Mouse (Mus musculus): ENCODE data around the gene Hoxa10. TPM values are rescaled to one million over a fixed set of nuclear protein-coding genes. Genes with fewer than 3 reads are reported as not detected.

Hoxa10 gene
- polyA plus RNA-seq, 1 experiment from 2014 or later, result 0.18 TPM

DNA sequence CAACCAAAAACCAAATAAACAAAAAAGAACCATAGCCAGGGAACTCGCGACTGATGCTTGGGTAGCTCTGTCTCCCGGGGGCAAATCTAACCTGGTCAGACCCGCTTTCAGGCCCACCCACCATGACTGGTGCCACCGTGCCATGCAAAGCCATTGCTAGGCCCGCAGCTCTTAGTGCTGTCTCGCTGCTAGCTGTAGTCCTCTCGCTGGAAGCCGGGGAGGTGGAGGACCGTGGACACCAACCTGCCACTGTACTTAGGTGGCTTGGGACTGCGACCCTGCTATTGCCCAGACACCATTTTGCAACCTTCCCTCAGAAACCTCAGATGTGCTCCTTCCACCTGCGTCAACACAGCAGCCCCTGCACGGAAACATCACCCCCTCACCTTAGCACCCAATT is 28.7 kb downstream of the Hoxa10 start:
- Histone ChIP-seq H3K36me3 (ENCODE audit: control insufficient read depth, insufficient read depth, low read length) (no peaks in the 10 kb centered on the region), H3K4me1 (ENCODE audit: control insufficient read depth, insufficient read depth, low read length) (no peaks in the 10 kb centered on the region; the same call in 1 of the 2 replicates), H3K27ac (ENCODE audit: low read length) (peak overlapping the region; percentile 1), H3K9me3 (replicated peaks; ENCODE audit: control insufficient read depth, low read length) (no peaks in the 10 kb centered on the region), H3K4me3 (replicated peaks; ENCODE audit: low read length) (peak overlapping the region; percentile 54), H3K27me3 (ENCODE audit: control insufficient read depth, insufficient read depth, low read length) (peaks cover 79% of the 10 kb centered on the region), H3K9ac (ENCODE audit: low read length) (peak overlapping the region; percentile 73), H3K4me2 (ENCODE audit: low read depth, low read length) (peak overlapping the region; percentile 84)
- ATAC-seq (ENCODE audit: insufficient read depth, low FRiP score), result no peak
- WGBS, result 13% methylated on average over 13 of the region's 13 CpGs

DNA sequence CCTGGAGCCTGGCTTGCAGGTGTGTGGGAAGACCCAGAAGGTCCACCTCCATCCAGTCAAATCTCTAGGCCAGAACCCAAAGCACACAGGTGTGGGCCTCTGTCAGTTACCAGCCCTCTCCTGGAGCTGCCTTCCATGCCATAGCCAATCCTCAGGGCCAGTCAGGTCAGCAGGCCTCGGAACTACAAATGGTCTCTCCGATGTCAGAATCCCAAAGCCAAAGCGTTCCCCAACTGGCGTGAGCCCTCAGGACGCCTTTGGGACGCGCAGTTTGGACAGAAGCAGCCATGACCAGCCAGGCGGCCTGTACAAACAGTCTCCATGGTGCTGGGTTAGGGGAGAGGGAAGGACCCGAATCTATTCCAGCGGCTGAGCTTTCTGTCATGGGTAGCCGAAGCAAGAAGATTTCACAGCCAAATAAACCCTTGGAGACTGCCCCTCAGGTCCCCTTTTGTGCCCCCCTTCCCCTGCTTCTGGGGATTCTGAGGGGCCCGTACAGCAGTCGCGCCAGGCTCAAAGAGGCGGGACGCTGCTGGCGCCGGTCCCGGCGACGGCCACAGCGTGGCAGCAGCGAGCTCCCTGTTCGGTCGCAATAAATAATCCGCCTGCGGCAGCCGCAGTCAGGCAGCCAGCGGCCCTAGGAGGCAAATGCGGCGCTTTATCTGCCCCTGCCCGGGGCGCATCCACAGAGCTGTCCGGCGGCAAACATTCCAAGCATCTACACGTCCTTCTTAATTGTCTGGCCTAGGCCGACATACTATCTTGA is 29.3 kb downstream of the Hoxa10 start:
- no peaks in the 10 kb centered on the region; the same call in 1 of the 2 replicates for H3K4me1 ChIP-seq (ENCODE audit: control insufficient read depth, insufficient read depth, low read length)
- peak; percentile 48; the same call in 1 of the 2 replicates for ATAC-seq (ENCODE audit: insufficient read depth, low FRiP score)
- no peaks in the 10 kb centered on the region for H3K9me3 ChIP-seq (replicated peaks; ENCODE audit: control insufficient read depth, low read length)
- peak overlapping the region; percentile 84 for H3K4me2 ChIP-seq (ENCODE audit: low read depth, low read length)
- 2% methylated on average over 37 of the region's 37 CpGs for WGBS
- H3K4me3 ChIP-seq (replicated peaks; ENCODE audit: low read length), result peak overlapping the region; percentile 54
- peaks cover 79% of the 10 kb centered on the region for H3K27me3 ChIP-seq (ENCODE audit: control insufficient read depth, insufficient read depth, low read length)
- no peaks in the 10 kb centered on the region for H3K36me3 ChIP-seq (ENCODE audit: control insufficient read depth, insufficient read depth, low read length)
- peak overlapping the region; percentile 73 for H3K9ac ChIP-seq (ENCODE audit: low read length)
- peak overlapping the region; percentile 57 for H3K27ac ChIP-seq (ENCODE audit: low read length)

DNA sequence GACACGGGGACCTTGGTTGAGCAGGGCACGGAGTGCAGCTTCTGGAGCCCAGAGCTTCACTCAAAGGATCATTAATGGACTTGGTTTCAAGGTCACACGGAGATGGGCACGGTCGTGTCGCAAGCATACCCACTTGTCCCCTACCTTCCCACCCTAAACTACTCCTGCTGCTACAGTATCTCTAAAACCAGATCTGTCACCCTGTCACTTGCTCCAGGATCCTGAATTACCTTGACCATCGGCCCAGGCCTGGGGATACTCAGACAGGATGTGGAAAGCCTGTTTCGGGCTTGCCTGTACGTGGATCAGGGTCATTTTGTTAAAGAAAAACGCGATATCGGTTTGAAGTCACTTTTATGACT is 31.0 kb downstream of the Hoxa10 start:
- peak overlapping the region; percentile 46 for H3K4me3 ChIP-seq (replicated peaks; ENCODE audit: low read length)
- H3K9ac ChIP-seq (ENCODE audit: low read length), result peak overlapping the region; percentile 70
- H3K4me2 ChIP-seq (ENCODE audit: low read depth, low read length), result peak overlapping the region; percentile 84
- peaks cover 2% of the 10 kb centered on the region; the same call in 1 of the 2 replicates for H3K4me1 ChIP-seq (ENCODE audit: control insufficient read depth, insufficient read depth, low read length)
- ATAC-seq (ENCODE audit: insufficient read depth, low FRiP score), result no peak
- 26% methylated on average over 12 of the region's 12 CpGs for WGBS
- peaks cover 71% of the 10 kb centered on the region for H3K27me3 ChIP-seq (ENCODE audit: control insufficient read depth, insufficient read depth, low read length)
- H3K36me3 ChIP-seq (ENCODE audit: control insufficient read depth, insufficient read depth, low read length), result no peaks in the 10 kb centered on the region
- H3K9me3 ChIP-seq (replicated peaks; ENCODE audit: control insufficient read depth, low read length), result no peaks in the 10 kb centered on the region
- H3K27ac ChIP-seq (ENCODE audit: low read length), result peak overlapping the region; percentile 44; the same call in 1 of the 2 replicates

DNA sequence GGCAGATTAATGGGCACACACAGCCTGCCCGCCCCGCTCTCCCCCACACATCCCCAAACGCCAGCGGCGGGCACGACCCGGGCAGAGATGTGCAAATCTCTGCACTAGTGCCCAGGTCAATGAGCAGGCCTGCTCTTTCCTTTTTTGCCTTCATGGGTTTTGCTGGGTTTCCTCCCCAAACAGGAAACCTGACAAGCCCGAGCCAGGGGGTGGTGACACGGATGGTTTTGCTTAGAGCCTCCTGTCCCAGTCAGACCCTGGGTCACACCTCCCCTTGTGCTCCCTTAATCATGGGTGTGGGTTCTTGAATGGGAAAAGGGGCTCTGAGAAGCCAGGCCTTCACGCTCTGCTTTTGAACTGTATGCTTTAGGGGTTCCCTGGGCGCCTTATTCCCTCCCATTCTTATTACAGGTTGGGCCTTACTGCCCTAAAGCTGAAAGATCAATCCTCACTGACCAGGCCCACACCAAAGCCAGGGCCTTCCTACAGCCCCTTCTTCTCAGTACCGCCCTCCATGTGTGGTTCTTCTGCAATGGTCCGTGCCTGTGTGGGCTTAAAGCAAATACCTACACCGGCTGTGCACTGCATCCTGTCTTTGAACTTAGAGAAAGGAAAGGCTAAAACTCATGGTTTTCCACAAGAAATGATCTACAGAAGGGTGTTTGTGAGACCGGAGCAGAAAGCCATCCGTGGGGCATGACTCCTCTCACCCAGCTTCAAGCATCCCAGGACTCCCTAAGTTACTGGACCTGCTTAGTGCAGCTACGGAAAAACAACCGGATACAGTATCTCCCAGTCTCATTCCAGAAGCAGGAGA is 31.6 kb downstream of the Hoxa10 start:
- H3K4me1 ChIP-seq (ENCODE audit: control insufficient read depth, insufficient read depth, low read length), result peaks cover 4% of the 10 kb centered on the region; the same call in 1 of the 2 replicates
- H3K27me3 ChIP-seq (ENCODE audit: control insufficient read depth, insufficient read depth, low read length), result peaks cover 65% of the 10 kb centered on the region
- H3K4me3 ChIP-seq (replicated peaks; ENCODE audit: low read length), result peak overlapping the region; percentile 46
- no peaks in the 10 kb centered on the region for H3K9me3 ChIP-seq (replicated peaks; ENCODE audit: control insufficient read depth, low read length)
- H3K27ac ChIP-seq (ENCODE audit: low read length), result peak overlapping the region; percentile 64
- peak overlapping the region; percentile 70 for H3K9ac ChIP-seq (ENCODE audit: low read length)
- WGBS, result 19% methylated on average over 18 of the region's 18 CpGs
- peak overlapping the region; percentile 84 for H3K4me2 ChIP-seq (ENCODE audit: low read depth, low read length)
- no peak for ATAC-seq (ENCODE audit: insufficient read depth, low FRiP score)
- H3K36me3 ChIP-seq (ENCODE audit: control insufficient read depth, insufficient read depth, low read length), result no peaks in the 10 kb centered on the region

DNA sequence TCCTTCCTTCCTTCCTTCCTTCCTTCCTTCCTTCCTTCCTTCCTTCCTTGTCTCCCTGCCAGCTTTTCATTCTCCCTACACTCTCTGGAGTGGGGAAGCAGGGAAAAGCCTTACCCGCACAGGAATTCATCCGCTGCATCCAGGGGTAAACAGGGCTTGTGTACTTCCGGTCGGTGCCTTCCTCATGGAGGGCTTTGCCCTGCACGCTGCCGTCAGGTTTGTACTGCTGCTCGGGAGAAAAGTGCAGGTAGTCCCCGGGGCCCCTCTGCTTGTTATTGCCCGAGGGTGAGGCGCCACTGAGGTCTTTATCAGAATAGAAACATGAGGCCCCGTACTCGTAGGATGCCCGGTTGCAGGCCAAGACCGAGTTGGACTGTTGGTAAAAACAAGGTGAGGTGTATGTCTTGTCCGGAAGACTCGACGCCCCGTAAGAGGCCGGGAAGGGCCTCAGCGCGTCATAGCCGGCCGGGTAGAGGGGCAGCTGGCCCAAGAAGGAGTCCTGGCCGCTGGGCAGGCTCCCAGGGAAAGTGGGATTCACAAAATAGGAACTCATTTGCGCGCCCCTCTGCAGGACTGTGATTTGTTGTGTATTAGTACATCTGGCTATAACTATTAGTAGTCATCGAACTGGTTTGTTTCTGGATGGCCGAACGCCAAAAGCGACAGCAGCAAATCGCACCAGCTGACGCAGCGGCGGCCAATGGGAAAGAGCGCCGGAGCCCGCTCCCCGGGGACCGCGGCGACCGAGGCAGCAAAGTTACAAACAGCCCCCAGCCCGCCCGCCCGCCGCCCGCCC is 32.4 kb downstream of the Hoxa10 start, which contains the start of gene Hoxa6:
Hoxa6 (minus strand) TSS at position 651 of the 796 bp plus-strand sequence.
- Histone ChIP-seq H3K4me2 (ENCODE audit: low read depth, low read length) (peak within 1 kb of the TSS; percentile 84), H3K27me3 (ENCODE audit: control insufficient read depth, insufficient read depth, low read length) (peaks cover 58% of the 10 kb centered on the region), H3K27ac (ENCODE audit: low read length) (peak within 1 kb of the TSS; percentile 70), H3K9ac (ENCODE audit: low read length) (peak within 1 kb of the TSS; percentile 70), H3K9me3 (replicated peaks; ENCODE audit: control insufficient read depth, low read length) (no peaks in the 10 kb centered on the region), H3K4me1 (ENCODE audit: control insufficient read depth, insufficient read depth, low read length) (peaks cover 4% of the 10 kb centered on the region; the same call in 1 of the 2 replicates), H3K36me3 (ENCODE audit: control insufficient read depth, insufficient read depth, low read length) (no peaks in the 10 kb centered on the region), H3K4me3 (replicated peaks; ENCODE audit: low read length) (peak within 1 kb of the TSS; percentile 71)
- 4% methylated on average over 47 of the region's 47 CpGs for WGBS
- no peak for ATAC-seq (ENCODE audit: insufficient read depth, low FRiP score)

GRCm38 (mm10) chr6:52207684-52207976 is 33.0 kb downstream of the Hoxa10 start:
- Histone ChIP-seq H3K9ac (ENCODE audit: low read length) (peak overlapping the region; percentile 43), H3K4me1 (ENCODE audit: control insufficient read depth, insufficient read depth, low read length) (peaks cover 4% of the 10 kb centered on the region; the same call in 1 of the 2 replicates), H3K9me3 (replicated peaks; ENCODE audit: control insufficient read depth, low read length) (no peaks in the 10 kb centered on the region), H3K27me3 (ENCODE audit: control insufficient read depth, insufficient read depth, low read length) (peaks cover 53% of the 10 kb centered on the region), H3K27ac (ENCODE audit: low read length) (peak overlapping the region; percentile 70), H3K4me2 (ENCODE audit: low read depth, low read length) (peak overlapping the region; percentile 84), H3K36me3 (ENCODE audit: control insufficient read depth, insufficient read depth, low read length) (no peaks in the 10 kb centered on the region), H3K4me3 (replicated peaks; ENCODE audit: low read length) (peak overlapping the region; percentile 71)
- ATAC-seq (ENCODE audit: insufficient read depth, low FRiP score), result no peak

- ATAC-seq (ENCODE audit: insufficient read depth, low FRiP score), result no peak
- Histone ChIP-seq H3K9ac (ENCODE audit: low read length) (peak overlapping the region; percentile 43), H3K27ac (ENCODE audit: low read length) (peak overlapping the region; percentile 70), H3K4me3 (replicated peaks; ENCODE audit: low read length) (peak overlapping the region; percentile 71), H3K4me1 (ENCODE audit: control insufficient read depth, insufficient read depth, low read length) (peaks cover 4% of the 10 kb centered on the region; the same call in 1 of the 2 replicates), H3K27me3 (ENCODE audit: control insufficient read depth, insufficient read depth, low read length) (peaks cover 51% of the 10 kb centered on the region), H3K4me2 (ENCODE audit: low read depth, low read length) (peak overlapping the region; percentile 84), H3K9me3 (replicated peaks; ENCODE audit: control insufficient read depth, low read length) (no peaks in the 10 kb centered on the region), H3K36me3 (ENCODE audit: control insufficient read depth, insufficient read depth, low read length) (no peaks in the 10 kb centered on the region)
- WGBS, result 23% methylated on average over 4 of the region's 4 CpGs
These were observed 33.6 kb downstream of the Hoxa10 start for GRCm38 (mm10) chr6:52206882-52207683.

Measured in stomach, embryonic 16.5 days (tissue).